Mouse (Mus musculus) left cerebral cortex, adult 2 months (tissue): ENCODE measurements around the gene Gpc5. TPM values are rescaled to one million over a fixed set of nuclear protein-coding genes. Genes with fewer than 3 reads are reported as not detected.

Experiments
- DNase-seq, 2 experiments: peaks; one replicate each; pipeline ENCODE4 v3.0.0; 2021 to 2022; ENCODE audit warnings: low spot score in 2 of 2, mixed read lengths in 1 of 2; ENCODE audit errors: extremely low spot score in 1 of 2
- H3K27ac ChIP-seq: fragments of 200-600 bp; 2 replicates; pipeline ENCODE4 v1.8.1; 2022
- H3K4me3 ChIP-seq: fragments of 200-600 bp; 2 replicates; pipeline ENCODE4 v1.8.1; 2022
- CTCF ChIP-seq: fragments of 200-600 bp; IDR thresholded peaks from 2 replicates; pipeline ENCODE4 v1.8.1; 2022; ENCODE audit warnings: antibody characterized with exemption, mild to moderate bottlenecking, moderate library complexity
- intact Hi-C: fragments of 180-260 bp; cut with DNase I; formaldehyde crosslinking; loops from one replicate; pipeline ENCODE4 v1.15.1; 2025
- total RNA-seq, 2 experiments: library from RNA; stranded (reverse); gene quantifications; 2 replicates each; pipeline ENCODE4 v1.2.3; 2021

The Gpc5 gene
- total RNA-seq, 2 experiments from 2014 or later, result 31.6 to 34.7 TPM

DNA sequence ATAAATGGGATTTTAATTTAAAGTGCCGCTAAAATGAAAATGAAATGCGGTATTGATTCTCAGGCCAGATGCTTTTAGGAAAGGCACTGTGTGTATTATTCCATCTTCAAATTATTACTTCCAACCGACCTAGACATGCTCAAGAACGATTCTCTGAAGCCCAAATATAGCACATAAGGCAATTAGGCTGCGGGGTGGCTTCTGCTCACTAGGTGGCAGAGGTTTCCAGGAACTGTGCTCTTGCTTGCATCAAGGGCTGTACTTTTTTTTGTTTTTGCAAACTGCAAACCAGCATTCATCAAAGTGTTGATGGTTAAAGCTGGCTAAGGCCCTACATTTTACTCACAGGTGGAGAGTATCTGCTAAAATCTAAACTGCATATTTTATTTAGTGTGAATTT, 375.9 kb downstream of the Gpc5 start:
- intact Hi-C loops, result no loop called here

DNA sequence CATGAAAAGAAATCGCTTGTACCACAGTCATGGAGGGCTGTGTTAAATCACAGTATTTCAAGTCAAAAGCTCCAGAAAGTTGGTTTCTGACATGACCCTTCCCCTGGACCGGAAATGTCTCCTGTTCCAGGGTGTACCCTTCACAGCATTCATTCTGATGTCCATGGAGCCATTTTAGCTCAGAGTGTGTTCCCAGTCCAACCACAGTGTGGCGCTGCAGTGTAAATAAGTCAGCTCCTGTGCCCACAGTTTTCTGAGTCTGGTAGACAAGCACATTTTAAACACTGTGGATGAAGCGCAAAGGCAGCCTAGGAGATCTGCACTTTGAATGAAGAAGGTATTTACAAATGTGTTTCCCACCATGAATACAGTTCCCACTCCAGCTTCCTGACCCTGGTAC, 383.2 kb downstream of the Gpc5 start:
- Histone ChIP-seq H3K4me3 (no peak overlapping the region), H3K27ac (no peak overlapping the region)
- peak; percentile 34 to 55 for DNase-seq
- intact Hi-C loops, result no loop called here
- peak; percentile 66 for TF ChIP-seq CTCF

More for the DNA sequence above, 375.9 kb downstream of the Gpc5 start:
- Histone ChIP-seq H3K4me3 (no peak overlapping the region), H3K27ac (no peak overlapping the region)
- peak in 1 of 2 experiments; percentile 20 for DNase-seq
- TF ChIP-seq CTCF, result peak; percentile 45

DNA sequence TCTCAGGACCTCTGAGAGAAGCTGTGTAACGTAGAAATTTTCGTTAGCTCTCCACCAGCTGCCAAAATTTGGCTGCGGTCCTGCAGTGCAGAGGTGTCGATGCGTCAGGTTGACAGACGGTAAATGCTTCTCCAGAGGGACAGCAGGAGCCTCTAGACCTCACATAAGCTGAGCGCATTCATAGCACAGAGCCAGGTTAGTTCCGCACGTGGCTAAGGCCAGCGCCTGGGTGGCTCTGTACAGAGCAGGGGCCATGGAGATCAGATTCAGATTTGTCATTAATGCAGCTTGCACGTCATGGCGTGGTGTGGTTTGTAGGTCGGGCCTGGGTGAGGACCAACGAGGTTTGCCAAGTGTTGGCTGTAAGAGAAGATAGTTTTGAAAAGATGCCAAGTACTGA, 385.3 kb downstream of the Gpc5 start:
- DNase-seq, result no peak
- intact Hi-C loops, result no loop called here
- no peak for TF ChIP-seq CTCF
- no peak overlapping the region for H3K27ac ChIP-seq
- no peak overlapping the region for H3K4me3 ChIP-seq

DNA sequence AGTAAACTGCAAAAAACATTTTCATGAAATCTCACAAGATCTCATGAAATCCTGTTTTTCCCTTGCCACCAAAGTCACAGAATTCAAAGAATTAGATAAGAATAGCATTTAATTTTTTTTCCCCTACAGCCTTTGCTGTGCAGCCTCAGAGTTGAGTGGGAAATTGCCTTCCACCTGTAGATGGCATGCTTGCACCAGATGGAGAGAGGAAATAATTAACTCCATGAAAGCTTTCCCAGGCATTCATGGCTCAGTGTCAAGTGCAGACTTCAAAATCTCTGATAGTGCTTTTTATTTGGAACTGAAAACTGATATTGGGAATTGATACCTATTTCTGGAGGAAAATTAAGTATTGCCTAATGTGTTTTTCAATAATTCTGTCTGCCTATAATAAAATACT, 393.1 kb downstream of the Gpc5 start:
- intact Hi-C loops, result no loop called here
- H3K4me3 ChIP-seq, result no peak overlapping the region
- peak; percentile 27 to 29 for DNase-seq
- TF ChIP-seq CTCF, result peak; percentile 66
- no peak overlapping the region for H3K27ac ChIP-seq

DNA sequence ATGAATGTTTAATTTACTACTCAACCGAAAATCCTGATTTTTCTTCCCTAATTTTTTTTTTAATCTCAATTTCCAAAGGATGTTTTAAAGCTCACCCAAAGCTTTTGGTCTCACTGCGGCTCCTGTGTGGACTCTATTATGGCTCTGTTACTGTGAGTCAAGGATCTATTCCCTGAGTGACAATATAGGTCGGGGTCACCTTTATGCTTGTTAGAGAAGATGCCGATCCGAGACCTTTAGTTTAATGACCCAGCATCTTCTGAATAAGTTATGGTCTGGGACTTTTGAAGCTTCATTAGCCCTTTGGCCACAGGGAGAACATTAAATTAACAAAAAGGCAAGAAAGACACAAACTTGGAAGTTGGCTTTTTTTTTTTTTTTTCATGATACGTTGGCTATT, 408.8 kb downstream of the Gpc5 start:
- H3K4me3 ChIP-seq, result no peak overlapping the region
- intact Hi-C loops, result no loop called here
- TF ChIP-seq CTCF, result no peak
- H3K27ac ChIP-seq, result no peak overlapping the region
- DNase-seq, result no peak

DNA sequence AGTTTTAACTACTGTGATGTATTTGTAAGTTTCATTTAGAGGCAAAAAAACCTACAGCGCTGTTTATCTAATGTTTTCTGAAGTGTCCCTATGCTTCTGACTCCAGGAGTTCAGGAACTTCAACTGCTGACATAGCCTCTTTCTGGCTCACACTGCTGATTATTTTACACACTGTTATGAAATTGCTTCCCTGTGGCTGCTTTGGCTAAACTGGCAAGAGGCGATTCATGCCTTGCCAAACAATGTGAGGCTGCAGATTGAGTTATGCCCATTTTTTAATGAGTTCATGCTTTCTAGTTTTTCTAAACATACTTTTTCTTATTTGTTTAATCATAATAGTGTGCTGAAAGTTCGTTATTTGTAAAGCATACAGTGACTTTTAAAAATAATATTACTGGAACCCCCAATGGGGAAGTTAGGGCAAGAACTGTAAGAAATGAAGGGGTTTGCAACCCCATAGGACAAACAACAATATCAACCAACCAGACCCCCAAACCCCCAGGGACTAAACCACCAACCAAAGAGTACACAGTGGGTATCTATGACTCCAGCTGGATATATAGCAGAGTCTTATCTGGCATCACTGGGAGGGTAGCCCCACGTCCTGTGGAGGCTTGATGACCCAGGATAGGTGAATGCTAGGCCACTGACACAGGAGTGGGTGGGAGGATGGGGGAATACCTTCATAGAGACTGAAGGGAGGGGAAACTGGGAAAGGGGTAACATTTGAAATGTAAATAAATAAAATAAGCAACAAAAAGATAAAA, 454.7 kb downstream of the Gpc5 start:
- Histone ChIP-seq H3K27ac (no peak overlapping the region), H3K4me3 (no peak overlapping the region)
- no peak for DNase-seq
- no peak for TF ChIP-seq CTCF
- intact Hi-C loops, result no loop called here

DNA sequence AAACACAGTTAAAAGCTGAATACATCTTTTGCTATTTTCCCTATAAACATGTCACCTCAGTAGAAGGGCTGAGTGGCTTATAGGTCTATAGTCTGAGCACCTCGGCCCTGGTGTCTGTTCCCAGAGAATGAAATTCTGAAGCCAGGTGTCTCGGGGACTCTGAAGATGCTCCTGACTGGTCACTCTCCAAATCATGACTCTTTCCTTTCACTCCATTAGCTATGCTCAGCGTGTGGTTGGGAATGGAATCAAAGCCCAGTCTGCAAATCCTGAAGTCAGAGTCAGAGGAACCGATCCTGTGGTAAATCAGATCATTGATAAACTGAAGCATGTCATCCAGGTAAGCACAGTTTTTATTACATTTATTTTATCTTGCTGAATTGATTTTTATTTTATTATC, 460.0 kb downstream of the Gpc5 start:
- TF ChIP-seq CTCF, result no peak
- intact Hi-C loops, result no loop called here
- no peak for DNase-seq

DNA sequence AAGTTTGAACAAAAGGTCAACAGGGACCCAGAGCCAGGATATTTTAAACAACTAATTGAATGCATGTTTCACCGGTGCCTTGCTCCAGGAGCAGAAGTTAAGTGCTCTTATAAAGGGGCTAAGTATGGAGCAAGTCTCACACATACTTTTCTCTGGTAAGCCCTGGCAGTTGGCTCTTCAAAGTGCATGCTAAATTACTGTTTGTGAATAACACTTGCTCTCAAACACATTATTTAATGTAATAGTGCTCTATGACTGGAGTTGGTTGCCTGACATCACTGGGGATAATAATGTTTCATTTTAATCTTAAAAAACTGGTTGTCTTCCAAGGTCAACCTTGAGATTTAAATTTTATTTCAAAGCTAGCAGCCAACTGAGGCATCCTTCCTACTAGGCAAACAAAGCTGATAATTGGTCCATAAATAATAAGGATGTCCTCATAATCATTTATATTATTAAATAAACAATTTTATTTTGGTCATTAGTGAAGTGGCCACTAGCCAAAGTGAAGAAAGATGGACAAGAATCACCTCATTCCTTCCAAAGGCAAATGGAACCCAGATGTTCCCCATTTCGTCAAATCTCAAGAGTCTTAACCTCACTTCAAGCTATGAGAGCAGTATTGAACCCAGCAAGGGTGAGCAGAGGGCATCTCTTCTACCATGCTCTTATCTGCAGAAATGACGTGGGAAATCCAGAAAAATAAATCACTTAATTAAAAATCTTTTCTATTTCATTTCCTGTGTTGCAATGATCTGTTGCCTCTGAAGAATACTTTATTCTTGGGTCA, 488.6 kb downstream of the Gpc5 start:
- intact Hi-C loops, result no loop called here

More for the DNA sequence above, 460.0 kb downstream of the Gpc5 start:
- Histone ChIP-seq H3K27ac (no peak overlapping the region), H3K4me3 (no peak overlapping the region)

DNA sequence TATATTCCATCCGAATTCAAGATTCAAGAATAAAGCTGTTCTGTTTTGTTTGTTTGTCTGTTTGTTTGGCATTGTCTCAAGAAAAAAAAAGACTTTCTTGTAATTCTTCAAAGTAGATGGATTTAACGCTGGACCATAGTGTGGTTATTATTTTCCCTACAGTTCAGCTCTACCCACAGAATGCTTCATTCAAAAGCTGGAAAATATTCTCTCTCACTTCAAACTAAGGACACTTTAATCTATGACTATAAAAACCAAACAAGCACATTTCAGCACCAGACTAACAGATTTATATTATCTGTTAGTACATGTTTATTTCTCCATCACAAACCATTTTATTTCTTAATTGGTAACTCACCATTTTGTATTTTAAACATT, 489.2 kb downstream of the Gpc5 start:
- Histone ChIP-seq H3K27ac (no peak overlapping the region), H3K4me3 (no peak overlapping the region)
- intact Hi-C loops, result no loop called here
- no peak for TF ChIP-seq CTCF
- DNase-seq, result no peak

More for the DNA sequence above, 488.6 kb downstream of the Gpc5 start:
- Histone ChIP-seq H3K4me3 (no peak overlapping the region), H3K27ac (no peak overlapping the region)
- DNase-seq, result no peak
- TF ChIP-seq CTCF, result no peak

DNA sequence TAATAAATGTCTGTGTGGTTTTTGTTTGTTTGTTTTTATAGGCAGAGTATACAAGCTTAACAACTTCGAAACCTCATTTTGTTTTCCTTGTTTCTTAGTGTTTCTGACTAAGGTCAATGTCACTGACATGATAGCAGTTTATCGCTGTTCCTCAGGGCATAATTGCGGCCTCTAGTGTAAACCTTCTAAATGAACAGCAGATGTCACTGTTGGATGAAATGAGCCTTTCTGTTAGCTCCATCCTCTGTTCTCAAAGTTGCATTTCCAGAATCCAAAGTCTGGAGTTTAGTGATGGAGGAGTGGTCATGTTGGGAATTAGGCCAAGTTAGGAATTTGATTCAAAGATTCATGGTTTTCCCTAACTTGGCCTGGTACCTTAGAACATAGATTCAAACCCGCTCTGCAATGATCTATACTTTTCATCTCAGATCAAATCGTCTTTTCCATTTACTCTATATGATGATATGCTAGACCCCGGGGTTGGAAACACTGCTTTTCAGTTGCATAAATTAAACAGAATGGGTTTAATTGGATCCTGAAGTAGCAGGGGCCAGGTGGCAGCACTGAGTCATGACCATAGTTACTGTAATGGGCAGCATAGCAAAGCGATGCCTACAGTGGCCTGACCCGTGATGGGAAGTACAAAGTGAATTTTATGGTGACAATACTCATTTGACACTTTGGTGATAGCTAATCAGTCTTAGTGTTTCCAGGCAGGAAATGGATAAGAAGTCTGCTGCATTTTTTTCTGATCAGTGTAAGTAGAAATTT, 508.4 kb downstream of the Gpc5 start:
- DNase-seq, result no peak
- Histone ChIP-seq H3K4me3 (no peak overlapping the region), H3K27ac (no peak overlapping the region)
- TF ChIP-seq CTCF, result peak; percentile 70
- intact Hi-C loops, result loop anchor here (5.0 kb wide), 1 partner anchor 57 kb away; no protein-coding TSS in a partner anchor

DNA sequence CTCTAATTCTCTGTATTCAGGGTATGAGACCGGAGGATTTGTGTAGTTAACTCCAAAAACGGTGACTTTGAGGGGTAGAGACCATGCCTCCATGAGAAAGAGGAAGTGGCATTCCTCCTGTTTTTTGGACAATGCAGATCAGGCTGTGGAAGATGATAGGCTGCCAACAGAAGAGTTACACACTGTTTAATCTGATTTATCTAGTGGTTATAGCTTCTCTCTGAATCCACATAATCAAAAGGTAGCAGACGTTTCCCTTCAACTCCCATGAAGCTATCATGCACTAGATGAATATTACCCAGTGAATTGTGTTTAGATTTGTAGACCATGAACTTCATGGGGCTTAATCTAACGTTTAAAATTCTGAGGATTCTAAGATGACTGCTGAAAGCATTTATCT, 522.1 kb downstream of the Gpc5 start:
- intact Hi-C loops, result no loop called here
- DNase-seq, result no peak
- Histone ChIP-seq H3K4me3 (no peak overlapping the region), H3K27ac (no peak overlapping the region)
- TF ChIP-seq CTCF, result no peak

DNA sequence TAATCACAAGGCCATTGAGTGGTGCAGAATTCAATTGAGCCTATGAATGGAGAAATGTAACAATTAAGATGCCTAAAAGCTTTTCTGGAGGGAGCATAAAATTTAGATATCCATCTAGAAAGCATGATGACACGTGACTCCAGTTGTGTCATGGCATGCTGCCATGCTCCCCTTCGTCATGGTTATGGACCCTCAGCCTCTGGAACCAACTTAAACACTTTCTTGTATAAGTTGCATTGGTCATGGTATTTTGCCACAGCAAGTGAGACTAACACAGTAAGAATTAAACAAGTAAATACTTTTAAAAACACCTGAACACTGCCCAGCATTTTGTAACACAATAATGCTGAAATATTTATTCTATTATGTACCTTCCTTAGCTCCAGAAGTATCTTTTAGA, 524.3 kb downstream of the Gpc5 start:
- Histone ChIP-seq H3K27ac (no peak overlapping the region), H3K4me3 (no peak overlapping the region)
- intact Hi-C loops, result no loop called here
- DNase-seq, result no peak
- no peak for TF ChIP-seq CTCF
